Mouse (Mus musculus): Measurements from ENCODE around the gene Tspan4. TPM values are rescaled to one million over a fixed set of nuclear protein-coding genes. Genes with fewer than 3 reads are reported as not detected.

The Tspan4 gene
- total and polyA plus RNA-seq, 3 experiments = 13.5 to 28.7 (median 15.3) TPM

DNA sequence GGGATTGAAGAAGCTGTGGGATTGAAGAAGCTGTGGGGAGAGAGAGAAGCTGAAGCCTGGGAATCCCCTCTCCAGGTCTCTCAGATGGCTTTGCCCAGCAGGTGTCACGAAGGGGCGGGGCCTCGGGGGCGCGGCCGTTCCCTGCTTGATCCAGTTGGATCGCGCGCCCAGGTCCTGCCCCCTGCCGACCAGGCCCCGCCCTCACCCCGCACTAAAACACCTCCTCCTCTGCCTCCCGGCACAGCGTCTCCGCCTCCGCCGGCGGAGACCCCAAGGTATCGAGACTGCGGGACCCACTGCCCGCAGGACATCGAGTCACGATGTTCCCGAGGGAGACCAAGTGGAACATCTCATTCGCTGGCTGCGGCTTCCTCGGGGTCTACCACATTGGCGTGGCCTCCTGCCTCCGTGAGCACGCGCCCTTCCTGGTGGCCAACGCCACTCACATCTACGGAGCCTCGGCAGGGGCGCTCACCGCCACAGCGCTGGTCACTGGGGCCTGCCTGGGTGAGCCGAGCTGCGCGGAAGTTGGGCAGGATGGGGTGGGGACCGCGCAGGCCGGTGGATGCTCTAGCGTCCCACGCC, 20.0 kb upstream of the Tspan4 start, which contains the start of gene Pnpla2:
TSS of gene Pnpla2 (plus strand) at position 232 of the 585 bp plus-strand sequence.
- DNase-seq (ENCODE audit: low spot score) (peak; percentile 83), ATAC-seq (ENCODE audit: extremely low read depth, insufficient number of reproducible peaks, low FRiP score, poor library complexity, severe bottlenecking) (peak; percentile 78)
- H3K9me3 ChIP-seq (replicated peaks) = no peaks in the 10 kb centered on the region
- no peaks in the 10 kb centered on the region; the same call in 1 of the 2 replicates for H3K27me3 ChIP-seq (ENCODE audit: insufficient read depth, low read length)
- H3K36me3 ChIP-seq (replicated peaks) = peaks cover 65% of the 10 kb centered on the region
- H3K4me3 ChIP-seq (ENCODE audit: low read depth, low read length) = peak within 1 kb of the TSS; percentile 86
- peaks cover 66% of the 10 kb centered on the region for H3K4me1 ChIP-seq (ENCODE audit: insufficient read depth, low read depth, low read length)
- TF ChIP-seq GATA2 (IDR thresholded peaks at IDR 0.05; ENCODE audit: borderline replicate concordance, low read depth, low read length) (no peak), TAL1 (conservative IDR thresholded peaks at IDR 0.05; ENCODE audit: low read depth, low read length) (no peak), POLR2AphosphoS5 (IDR thresholded peaks at IDR 0.05; ENCODE audit: insufficient replicate concordance, low read depth, low read length) (no peak), GATA1 (IDR thresholded peaks at IDR 0.05; ENCODE audit: borderline replicate concordance, low read length) (no peak), CTCF (IDR thresholded peaks at IDR 0.05; ENCODE audit: low read depth, low read length) (no peak)

DNA sequence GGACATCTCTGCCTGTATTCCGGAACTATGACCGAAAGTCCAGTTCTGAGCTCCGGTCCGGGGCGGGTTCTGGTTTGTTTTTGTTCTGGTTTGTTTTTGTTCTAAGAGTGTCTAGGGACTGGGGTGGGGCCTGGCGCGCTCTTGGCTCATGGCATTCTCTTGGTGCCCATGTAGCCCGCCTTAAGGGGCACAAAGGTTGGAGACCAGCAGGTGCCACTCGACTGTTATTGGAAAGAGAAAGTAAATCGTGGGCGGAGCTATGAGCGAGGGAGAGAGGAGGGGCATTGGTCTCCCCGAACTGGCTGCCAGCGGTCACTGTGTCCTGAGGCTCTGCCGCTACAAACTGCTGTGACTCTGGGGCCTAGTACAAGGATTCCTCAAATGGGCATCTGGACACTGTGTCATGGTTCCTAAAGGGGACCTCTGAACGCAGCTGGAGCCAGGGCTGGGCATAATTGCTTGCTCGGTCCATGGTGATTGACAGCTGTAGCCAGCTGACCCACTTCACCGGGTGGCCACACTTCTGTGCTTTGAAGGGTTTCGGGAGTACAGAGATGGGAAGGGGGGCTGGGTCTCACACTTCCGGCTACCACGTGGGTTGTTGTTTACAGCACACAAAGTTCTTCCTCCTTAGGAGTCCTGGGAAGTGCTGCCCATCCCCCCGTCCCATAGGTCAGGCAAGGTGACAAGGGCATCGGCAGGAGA, 19.3 kb upstream of the Tspan4 start:
- peaks cover 65% of the 10 kb centered on the region for H3K36me3 ChIP-seq (replicated peaks)
- H3K4me1 ChIP-seq (ENCODE audit: insufficient read depth, low read depth, low read length) = peaks cover 59% of the 10 kb centered on the region
- DNase-seq (ENCODE audit: low spot score) (no peak), ATAC-seq (ENCODE audit: extremely low read depth, insufficient number of reproducible peaks, low FRiP score, poor library complexity, severe bottlenecking) (peak; percentile 30; the same call in 1 of the 2 replicates)
- TF ChIP-seq GATA1 (IDR thresholded peaks at IDR 0.05; ENCODE audit: borderline replicate concordance, low read length) (no peak), POLR2AphosphoS5 (IDR thresholded peaks at IDR 0.05; ENCODE audit: insufficient replicate concordance, low read depth, low read length) (no peak), GATA2 (IDR thresholded peaks at IDR 0.05; ENCODE audit: borderline replicate concordance, low read depth, low read length) (no peak), CTCF (IDR thresholded peaks at IDR 0.05; ENCODE audit: low read depth, low read length) (no peak), TAL1 (conservative IDR thresholded peaks at IDR 0.05; ENCODE audit: low read depth, low read length) (no peak)
- no peaks in the 10 kb centered on the region for H3K9me3 ChIP-seq (replicated peaks)
- peaks cover 2% of the 10 kb centered on the region; the same call in 1 of the 2 replicates for H3K27me3 ChIP-seq (ENCODE audit: insufficient read depth, low read length)
- H3K4me3 ChIP-seq (ENCODE audit: low read depth, low read length) = peak overlapping the region; percentile 86

DNA sequence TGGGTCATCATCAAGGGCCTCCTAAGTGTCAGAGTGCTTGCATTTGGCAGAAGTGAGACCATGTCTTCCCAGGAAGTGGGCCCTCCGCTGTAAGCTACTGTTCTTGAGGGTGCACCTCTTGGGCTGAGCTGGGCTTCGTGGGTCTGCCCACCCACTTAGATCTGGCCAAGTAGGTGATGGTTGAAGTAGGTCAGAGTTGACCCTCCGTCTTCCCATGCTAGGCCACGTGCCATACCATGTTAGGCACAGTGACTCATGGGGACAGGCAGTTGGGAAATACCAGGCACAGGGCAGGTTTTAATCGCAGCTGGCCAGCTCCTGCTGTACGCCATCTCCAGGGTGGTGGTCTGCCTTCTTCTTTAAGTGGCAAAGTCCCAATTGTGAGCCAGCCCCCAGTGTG, 18.3 kb upstream of the Tspan4 start:
- Histone ChIP-seq H3K27me3 (ENCODE audit: insufficient read depth, low read length) (peaks cover 10% of the 10 kb centered on the region), H3K4me3 (ENCODE audit: low read depth, low read length) (no peak overlapping the region), H3K9me3 (replicated peaks) (no peaks in the 10 kb centered on the region), H3K4me1 (ENCODE audit: insufficient read depth, low read depth, low read length) (peaks cover 49% of the 10 kb centered on the region), H3K36me3 (replicated peaks) (peaks cover 59% of the 10 kb centered on the region)
- DNase-seq (ENCODE audit: low spot score) (no peak), ATAC-seq (ENCODE audit: extremely low read depth, insufficient number of reproducible peaks, low FRiP score, poor library complexity, severe bottlenecking) (no peak)
- TF ChIP-seq GATA2 (IDR thresholded peaks at IDR 0.05; ENCODE audit: borderline replicate concordance, low read depth, low read length) (no peak), TAL1 (conservative IDR thresholded peaks at IDR 0.05; ENCODE audit: low read depth, low read length) (no peak), CTCF (IDR thresholded peaks at IDR 0.05; ENCODE audit: low read depth, low read length) (no peak), POLR2AphosphoS5 (IDR thresholded peaks at IDR 0.05; ENCODE audit: insufficient replicate concordance, low read depth, low read length) (no peak), GATA1 (IDR thresholded peaks at IDR 0.05; ENCODE audit: borderline replicate concordance, low read length) (no peak)

DNA sequence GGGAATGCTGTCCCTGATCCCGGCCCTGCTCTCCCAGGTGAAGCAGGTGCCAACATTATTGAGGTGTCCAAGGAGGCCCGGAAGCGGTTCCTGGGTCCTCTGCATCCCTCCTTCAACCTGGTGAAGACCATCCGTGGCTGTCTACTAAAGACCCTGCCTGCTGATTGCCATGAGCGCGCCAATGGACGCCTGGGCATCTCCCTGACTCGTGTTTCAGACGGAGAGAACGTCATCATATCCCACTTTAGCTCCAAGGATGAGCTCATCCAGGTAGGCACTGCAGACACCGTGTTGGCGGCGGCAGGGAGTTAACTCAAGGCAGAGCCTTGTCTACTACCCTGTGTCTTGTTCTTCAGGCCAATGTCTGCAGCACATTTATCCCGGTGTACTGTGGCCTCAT, 17.8 kb upstream of the Tspan4 start:
- peaks cover 48% of the 10 kb centered on the region for H3K4me1 ChIP-seq (ENCODE audit: insufficient read depth, low read depth, low read length)
- no peak overlapping the region for H3K4me3 ChIP-seq (ENCODE audit: low read depth, low read length)
- DNase-seq (ENCODE audit: low spot score) (no peak), ATAC-seq (ENCODE audit: extremely low read depth, insufficient number of reproducible peaks, low FRiP score, poor library complexity, severe bottlenecking) (no peak)
- H3K36me3 ChIP-seq (replicated peaks) = peaks cover 54% of the 10 kb centered on the region
- H3K9me3 ChIP-seq (replicated peaks) = no peaks in the 10 kb centered on the region
- TF ChIP-seq CTCF (IDR thresholded peaks at IDR 0.05; ENCODE audit: low read depth, low read length) (no peak), GATA1 (IDR thresholded peaks at IDR 0.05; ENCODE audit: borderline replicate concordance, low read length) (no peak), GATA2 (IDR thresholded peaks at IDR 0.05; ENCODE audit: borderline replicate concordance, low read depth, low read length) (no peak), POLR2AphosphoS5 (IDR thresholded peaks at IDR 0.05; ENCODE audit: insufficient replicate concordance, low read depth, low read length) (no peak)
- peaks cover 15% of the 10 kb centered on the region for H3K27me3 ChIP-seq (ENCODE audit: insufficient read depth, low read length)

DNA sequence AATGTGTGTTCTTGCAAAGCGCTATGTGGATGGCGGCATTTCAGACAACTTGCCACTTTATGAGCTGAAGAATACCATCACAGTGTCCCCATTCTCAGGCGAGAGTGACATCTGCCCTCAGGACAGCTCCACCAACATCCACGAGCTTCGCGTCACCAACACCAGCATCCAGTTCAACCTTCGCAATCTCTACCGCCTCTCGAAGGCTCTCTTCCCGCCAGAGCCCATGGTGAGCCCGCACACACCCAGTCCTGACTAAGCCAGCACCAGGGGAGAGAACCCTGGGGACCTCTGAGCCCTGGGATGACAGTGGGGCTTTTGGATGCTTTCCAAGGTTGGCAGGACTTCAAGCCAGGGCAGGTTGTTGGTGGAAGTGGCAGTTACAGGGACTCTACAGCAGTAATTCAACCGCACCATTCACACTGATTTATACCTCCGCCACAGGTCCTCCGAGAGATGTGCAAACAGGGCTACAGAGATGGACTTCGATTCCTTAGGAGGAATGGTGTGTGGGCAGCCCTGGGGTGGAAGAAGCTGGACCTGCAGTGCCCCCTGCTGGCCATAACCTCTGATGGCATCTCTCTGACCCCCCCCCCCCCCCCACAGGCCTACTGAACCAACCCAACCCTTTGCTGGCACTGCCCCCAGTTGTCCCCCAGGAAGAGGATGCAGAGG, 16.9 kb upstream of the Tspan4 start:
- ATAC-seq (ENCODE audit: extremely low read depth, insufficient number of reproducible peaks, low FRiP score, poor library complexity, severe bottlenecking) (no peak), DNase-seq (ENCODE audit: low spot score) (peak; percentile 70)

DNA sequence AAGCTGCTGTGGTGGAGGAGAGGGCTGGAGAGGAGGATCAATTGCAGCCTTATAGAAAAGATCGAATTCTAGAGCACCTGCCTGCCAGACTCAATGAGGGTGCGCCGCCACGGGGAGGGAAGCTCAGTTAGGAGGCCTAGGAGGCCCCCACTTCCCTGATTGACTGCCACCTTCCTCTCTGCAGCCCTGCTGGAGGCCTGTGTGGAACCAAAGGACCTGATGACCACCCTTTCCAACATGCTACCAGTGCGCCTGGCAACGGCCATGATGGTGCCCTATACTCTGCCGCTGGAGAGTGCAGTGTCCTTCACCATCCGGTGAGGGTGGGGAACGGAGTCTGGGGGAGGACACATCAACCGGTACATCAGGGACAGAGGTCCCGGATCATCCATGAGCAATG, 16.4 kb upstream of the Tspan4 start:
- Histone ChIP-seq H3K4me1 (ENCODE audit: insufficient read depth, low read depth, low read length) (peaks cover 48% of the 10 kb centered on the region), H3K9me3 (replicated peaks) (no peaks in the 10 kb centered on the region), H3K36me3 (replicated peaks) (peaks cover 48% of the 10 kb centered on the region), H3K4me3 (ENCODE audit: low read depth, low read length) (no peak overlapping the region), H3K27me3 (ENCODE audit: insufficient read depth, low read length) (peaks cover 29% of the 10 kb centered on the region)
- TF ChIP-seq GATA2 (IDR thresholded peaks at IDR 0.05; ENCODE audit: borderline replicate concordance, low read depth, low read length) = no peak
- ATAC-seq (ENCODE audit: extremely low read depth, insufficient number of reproducible peaks, low FRiP score, poor library complexity, severe bottlenecking) (no peak), DNase-seq (ENCODE audit: low spot score) (no peak)

More for the DNA sequence above, 16.9 kb upstream of the Tspan4 start:
- peak; percentile 23; the same call in 1 of the 2 replicates for TF ChIP-seq CTCF (IDR thresholded peaks at IDR 0.05; ENCODE audit: low read depth, low read length)
- no peak for TF ChIP-seq POLR2AphosphoS5 (IDR thresholded peaks at IDR 0.05; ENCODE audit: insufficient replicate concordance, low read depth, low read length)
- TF ChIP-seq GATA1 (IDR thresholded peaks at IDR 0.05; ENCODE audit: borderline replicate concordance, low read length) = no peak
- H3K4me1 ChIP-seq (ENCODE audit: insufficient read depth, low read depth, low read length) = peaks cover 51% of the 10 kb centered on the region
- H3K9me3 ChIP-seq (replicated peaks) = no peaks in the 10 kb centered on the region
- no peak overlapping the region for H3K4me3 ChIP-seq (ENCODE audit: low read depth, low read length)
- H3K27me3 ChIP-seq (ENCODE audit: insufficient read depth, low read length) = peaks cover 24% of the 10 kb centered on the region
- H3K36me3 ChIP-seq (replicated peaks) = peaks cover 52% of the 10 kb centered on the region
